Mouse (Mus musculus) frontal cortex, adult (tissue): ENCODE results near the gene Ly6c2.
"Not testable (repeated sequence)": the region's sequence is repeated elsewhere in the genome, so short reads cannot be mapped to it uniquely, and the experiment has no call there.

Experiments
- ATAC-seq: cut with Nextera tagmentation; 2 replicates; pipeline ENCODE4 v1.9.2; 2017; ENCODE audit warnings: mild to moderate bottlenecking, moderate library complexity, mixed read lengths; ENCODE audit not compliant: low TSS enrichment

Gene Ly6c2

DNA sequence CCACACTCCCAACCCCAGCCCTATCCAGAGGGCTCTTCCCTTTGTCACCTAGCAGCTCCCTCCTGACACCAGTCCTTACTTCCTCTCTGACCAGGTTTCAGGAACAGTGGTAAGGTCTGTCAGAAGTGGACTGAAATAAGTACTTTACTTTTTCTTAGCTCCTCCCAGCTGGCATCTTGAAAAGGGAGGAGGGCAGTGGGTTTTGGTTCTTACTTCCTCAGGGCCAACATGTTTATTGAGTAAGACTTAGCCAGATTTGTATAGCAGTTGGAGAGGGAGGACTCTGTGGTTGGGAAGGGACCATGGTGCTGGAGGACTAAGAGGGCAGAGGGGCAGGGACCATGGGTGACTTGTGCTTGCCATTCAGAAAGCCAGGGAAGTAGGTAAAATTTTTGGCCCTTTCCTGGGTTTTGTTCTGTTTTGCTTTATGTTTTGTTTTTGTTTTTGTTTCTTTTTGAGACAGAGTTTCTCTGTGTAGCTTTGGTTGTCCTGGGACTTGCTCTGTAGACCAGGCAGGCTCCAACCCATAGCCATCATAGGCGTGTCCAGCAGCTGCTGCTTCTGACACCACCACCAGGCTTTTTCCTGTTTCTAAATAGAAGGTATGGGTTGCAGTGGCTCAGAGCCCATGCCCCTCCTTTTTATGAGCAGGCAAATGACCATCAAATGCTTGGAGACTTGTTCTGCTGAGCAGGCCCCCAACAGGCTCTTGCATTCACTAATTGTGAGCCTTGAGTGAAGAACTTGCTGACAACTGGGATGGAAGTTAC is at the start of gene Ly6c2:
Gene Ly6c2 (minus strand): TSS at position 110 of the 770 bp plus-strand sequence.
- not testable (repeated sequence) for ATAC-seq

DNA sequence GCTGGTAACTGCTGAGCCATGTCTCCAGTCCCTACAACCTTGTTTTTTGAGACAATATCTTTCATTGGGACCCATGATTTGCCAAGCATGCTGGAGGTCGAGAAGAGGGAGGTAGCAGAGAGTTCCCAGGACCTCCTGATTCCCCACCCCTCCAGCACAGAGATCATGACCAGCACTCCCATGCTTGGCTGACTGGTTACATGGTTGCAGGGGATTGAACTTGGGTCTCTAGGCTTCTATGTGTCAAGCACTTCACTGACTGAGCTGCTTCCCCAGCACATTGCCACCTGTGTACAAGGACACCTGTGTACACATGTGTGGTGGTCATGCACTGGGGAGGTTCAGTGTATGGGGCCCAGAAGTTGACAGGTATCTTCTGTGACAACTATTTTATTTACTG is 45.9 kb upstream of the Ly6c2 start:
- ATAC-seq, result no peak

DNA sequence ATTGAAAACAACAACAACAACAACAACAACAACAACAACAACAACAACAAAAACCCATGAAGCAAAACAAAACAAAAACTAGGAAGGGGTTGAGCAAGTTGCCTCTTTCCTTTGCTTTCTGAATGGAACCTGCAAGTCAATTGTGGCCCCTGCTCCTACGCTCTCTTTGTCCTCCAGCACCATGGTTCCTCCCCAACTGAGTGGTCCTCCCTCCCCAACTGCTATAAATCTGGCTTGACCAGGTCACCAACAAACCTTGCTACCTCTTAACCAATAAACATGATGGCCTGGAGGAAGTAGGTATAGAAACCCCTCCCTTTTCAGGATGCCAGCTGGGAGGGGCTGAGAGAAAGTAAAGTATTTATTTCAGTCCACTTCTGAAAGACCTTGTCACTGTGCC is 43.2 kb upstream of the Ly6c2 start, which contains the start of gene Ly6g:
Gene Ly6g (plus strand): TSS at position 301 of the 400 bp plus-strand sequence.
- ATAC-seq, result no peak

GRCm38 (mm10) chr15:75153087-75153486 is 41.3 kb upstream of the Ly6c2 start:
- no peak for ATAC-seq

- no peak for ATAC-seq
Measured at GRCm38 (mm10) chr15:75143735-75144134, 32.0 kb upstream of the Ly6c2 start.

- ATAC-seq, result not testable (repeated sequence)
Measured at GRCm38 (mm10) chr15:75141812-75142360, 30.1 kb upstream of the Ly6c2 start.

DNA sequence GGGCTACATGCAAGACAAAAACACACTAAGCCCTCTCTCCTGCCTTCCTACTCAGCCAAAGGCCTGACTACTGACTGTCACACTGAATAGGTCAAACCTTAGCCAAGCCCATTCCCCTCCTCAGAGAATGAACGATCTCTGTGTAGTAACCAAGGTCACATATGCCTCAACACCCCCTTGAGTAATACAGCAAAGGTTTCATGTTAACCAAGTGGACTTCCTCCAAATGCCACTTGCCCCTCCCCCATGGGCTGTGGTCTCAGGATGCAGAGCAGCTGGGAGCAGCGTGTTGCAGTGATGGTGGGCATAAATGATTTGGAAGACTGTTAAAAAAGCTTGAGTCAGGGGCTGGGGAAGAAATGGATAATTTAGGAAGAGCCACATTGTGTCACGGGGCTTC is 26.0 kb upstream of the Ly6c2 start:
- not testable (repeated sequence) for ATAC-seq

DNA sequence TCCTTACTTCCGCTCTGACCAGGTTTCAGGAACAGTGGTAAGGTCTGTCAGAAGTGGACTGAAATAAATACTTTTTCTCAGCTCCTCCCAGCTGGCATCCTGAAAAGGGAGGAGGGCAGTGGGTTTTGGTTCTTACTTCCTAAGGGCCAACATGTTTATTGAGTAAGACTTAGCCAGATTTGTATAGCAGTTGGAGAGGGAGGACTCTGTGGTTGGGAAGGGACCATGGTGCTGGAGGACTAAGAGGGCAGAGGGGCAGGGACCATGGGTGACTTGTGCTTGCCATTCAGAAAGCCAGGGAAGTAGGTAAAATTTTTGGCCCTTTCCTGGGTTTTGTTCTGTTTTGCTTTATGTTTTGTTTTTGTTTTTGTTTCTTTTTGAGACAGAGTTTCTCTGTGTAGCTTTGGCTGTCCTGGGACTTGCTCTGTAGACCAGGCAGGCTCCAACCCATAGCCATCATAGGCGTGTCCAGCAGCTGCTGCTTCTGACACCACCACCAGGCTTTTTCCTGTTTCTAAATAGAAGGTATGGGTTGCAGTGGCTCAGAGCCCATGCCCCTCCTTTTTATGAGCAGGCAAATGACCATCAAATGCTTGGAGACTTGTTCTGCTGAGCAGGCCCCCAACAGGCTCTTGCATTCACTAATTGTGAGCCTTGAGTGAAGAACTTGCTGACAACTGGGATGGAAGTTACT is 23.5 kb upstream of the Ly6c2 start:
- not testable (repeated sequence) for ATAC-seq

DNA sequence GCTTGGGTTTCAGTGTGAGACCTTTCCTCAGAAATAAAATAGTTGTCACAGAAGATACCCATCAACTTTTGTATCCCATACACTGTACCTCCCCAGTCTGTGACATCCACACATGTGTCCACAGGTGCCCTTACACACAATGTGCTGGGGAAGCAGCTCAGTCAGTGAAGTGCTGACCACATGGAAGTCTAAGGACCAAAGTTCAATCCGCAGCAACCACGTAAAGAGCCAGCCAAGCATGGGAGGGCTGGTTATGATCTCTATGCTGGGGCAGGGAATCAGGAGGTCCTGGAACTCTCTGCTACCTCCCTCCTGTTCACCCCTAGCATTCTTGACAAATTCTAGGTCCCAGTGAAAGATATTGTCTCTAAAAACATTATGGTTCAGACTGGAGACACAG is 20.6 kb upstream of the Ly6c2 start:
- ATAC-seq, result not testable (repeated sequence)

DNA sequence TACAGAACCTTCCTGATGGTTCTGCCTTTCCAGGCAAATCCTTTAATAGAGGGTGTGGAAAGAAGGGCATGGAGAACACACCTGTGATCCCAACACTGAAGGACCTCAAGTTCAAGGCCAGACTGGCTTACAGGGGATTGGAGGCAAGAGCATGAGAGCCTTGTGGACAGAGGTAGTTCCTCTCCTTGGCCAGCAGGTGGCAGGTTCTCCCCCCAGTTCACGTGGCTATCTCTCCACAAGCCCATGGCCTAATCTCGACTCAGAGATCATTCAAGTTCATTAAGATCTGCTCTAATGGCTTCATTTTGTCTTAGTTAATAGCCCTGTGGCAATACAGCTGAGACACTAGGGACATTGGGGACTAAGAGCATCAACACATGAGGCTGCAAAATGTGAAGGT is 8.3 kb upstream of the Ly6c2 start:
- ATAC-seq, result no peak

DNA sequence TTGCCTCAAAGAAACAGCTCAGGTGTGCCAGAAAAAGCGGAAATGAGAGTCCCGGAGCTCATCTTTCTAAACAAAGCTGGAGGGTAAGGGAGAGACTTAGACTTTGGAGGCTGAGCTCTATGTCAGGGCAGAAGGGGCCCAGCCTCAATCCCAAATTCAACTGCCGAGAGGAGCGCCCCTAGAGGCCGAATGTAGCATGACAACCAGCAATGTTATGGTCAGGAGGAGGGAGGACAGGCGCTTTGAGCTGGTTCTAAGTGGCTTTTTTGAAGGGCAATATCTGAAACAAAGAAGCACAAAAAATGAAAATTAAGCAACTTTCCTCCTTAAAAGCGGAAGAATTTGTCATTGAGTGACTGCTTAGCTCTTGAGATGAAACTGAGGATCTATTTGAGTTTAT is 7.0 kb upstream of the Ly6c2 start:
- ATAC-seq, result not testable (repeated sequence)

GRCm38 (mm10) chr15:75117481-75117880 is 5.7 kb upstream of the Ly6c2 start:
- not testable (repeated sequence) for ATAC-seq

DNA sequence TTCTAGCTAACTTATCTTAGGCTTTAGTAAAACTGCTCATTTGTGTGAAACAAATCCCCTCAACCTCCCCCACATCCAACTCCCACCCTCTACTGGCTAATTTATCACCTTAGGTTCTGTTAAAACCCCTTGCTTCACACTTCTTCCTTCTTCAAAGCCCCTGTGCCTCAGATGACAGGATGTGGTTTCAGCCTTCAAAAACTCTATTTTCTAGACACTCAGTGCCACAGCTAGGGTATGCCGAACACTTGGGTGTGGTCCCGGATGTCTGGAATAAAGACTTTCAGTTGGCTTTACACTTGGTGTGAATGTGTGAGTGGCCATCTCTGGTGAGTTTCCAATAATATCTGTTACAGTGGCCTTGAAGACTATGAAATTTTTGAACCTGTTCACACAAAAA is 4.8 kb upstream of the Ly6c2 start:
- no peak for ATAC-seq

DNA sequence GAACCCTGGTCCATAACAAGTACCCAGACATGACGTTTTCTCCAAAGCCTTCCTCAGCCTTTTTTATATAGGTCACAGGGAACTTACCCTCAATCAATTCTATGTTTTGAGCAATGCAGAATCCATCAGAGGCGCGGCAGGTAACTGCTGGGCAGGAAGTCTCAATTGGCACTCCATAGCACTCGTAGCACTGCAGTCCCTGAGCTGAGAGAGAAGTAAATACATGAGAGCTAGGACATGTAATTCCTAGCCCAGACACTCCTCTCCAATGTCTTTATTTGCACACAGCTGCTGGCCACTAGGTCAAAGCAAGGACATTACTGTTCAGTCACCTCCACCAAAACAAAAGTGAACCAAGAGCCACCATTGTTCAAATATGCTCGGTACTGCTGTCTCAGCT is 1.3 kb downstream of the Ly6c2 start:
- ATAC-seq, result not testable (repeated sequence)

DNA sequence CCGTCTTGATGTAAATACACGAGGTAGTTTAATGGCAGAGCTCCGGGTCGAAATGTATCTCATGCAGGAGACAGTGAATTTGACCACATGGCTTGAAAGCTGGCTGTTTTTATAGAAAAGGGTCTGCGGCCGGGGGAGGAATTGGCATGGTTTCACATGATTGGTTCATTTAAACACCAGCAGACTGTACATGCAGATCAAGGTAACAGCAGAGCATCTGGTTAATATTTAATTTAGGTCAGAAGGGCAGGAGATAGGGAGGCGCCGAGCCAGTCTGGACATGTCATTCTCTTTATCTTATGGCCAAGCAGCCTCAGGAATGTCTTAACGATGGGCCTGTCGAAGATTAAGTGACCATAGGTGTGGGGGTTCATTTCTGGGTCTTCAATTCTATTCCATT is 12.5 kb downstream of the Ly6c2 start:
- no peak for ATAC-seq

DNA sequence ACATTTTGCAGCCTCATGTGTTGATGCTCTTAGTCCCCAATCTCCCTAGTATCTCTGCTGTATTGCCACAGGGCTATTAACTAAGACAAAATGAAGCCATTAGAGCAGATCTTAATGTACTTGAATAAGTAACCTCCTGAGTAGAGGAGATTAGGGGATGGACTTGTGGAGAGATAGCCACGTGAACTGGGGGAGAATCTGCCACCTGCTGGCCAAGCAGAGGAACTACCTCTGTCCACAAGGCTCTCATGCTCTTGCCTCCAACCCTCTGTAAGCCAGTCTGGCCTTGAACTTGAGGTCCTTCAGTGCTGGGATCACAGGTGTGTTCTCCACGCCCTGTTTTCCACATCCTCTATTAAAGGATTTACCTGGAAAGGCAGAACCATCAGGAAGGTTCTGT is 23.7 kb downstream of the Ly6c2 start:
- not testable (repeated sequence) for ATAC-seq

GRCm38 (mm10) chr15:75069965-75070364 is 41.8 kb downstream of the Ly6c2 start:
- ATAC-seq, result no peak

DNA sequence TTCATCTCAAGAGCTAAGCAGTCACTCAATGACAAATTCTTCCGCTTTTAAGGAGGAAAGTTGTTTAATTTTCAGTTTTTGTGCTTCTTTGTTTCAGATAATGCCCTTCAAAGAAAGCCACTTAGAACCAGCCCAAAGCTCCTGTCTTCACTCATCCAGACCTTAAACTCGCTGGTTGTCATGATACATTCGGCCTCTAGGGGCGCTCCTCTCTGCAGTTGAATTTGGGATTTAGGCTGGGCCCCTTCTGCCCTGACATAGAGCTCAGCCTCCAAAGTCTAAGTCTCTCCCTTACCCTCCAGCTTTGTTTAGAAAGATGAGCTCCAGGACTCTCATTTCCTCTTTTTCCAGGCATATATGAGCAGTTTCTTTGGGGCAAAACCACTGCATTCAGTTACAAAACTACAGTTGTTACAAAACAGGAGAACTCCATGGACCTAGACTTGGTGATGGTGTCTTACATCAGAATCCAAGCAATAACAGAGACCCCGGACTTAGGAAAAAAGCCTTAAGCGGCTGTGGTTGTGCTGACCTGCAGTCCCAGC is 49.7 kb downstream of the Ly6c2 start:
- ATAC-seq, result not testable (repeated sequence)

DNA sequence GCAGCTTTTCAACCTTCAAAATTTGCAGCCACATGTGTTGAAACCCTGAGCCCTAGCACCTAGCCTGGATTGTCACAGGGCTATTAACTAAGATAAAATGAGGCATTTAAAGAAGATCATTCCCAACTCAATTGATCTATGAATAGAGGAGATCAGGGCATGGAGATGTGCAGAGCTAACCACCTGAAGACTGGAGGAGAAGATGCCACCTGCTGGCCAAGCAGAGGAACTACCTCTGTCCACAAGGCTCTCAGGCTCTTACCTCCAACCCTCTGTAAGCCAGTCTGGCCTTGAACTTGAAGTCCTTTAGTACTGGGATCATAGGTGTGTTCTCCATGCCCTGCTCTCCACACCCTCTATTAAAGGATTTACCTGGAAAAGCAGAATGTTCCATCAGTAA is 51.3 kb downstream of the Ly6c2 start:
- ATAC-seq, result peak; percentile 55; the same call in 1 of the 2 replicates
